Mouse (Mus musculus): ENCODE measurements at regions not wholly inside any gene's neighbourhood (a gene's known extent, or its start where the extent isn't known, plus 50 kb on each side); places are given as distances from the start of the nearest gene placed in this dataset.
A peak's percentile ranks its signal among the peaks of the same experiment; 100 is the strongest.

DNA sequence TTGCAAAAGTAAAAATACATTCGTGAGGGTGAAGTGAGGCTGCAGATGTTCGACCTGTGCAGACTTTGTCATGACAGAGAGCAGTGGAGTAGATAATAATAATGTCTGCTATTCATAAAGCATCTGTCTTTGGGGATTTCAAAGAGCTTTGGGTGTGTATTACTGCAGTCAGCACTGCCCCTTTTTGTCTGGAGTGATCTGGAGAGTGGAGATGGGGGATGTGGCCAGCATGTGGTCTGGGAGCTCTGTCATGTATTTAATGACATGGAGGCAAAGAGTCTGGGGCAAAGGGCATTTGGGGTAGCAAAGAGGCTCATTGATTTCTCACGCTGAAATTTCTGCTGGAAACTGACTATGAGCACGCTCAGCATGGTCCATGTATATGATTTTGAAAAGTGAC lies 510.8 kb upstream of the Pou3f2 start:
- no peak for DNase-seq (ENCODE audit: low spot score in 2 of 2)

- no peak for DNase-seq (ENCODE audit: low spot score in 2 of 2)
These were observed 509.2 kb upstream of the Pou3f2 start for GRCm38 (mm10) chr4:22997198-22997985.

DNA sequence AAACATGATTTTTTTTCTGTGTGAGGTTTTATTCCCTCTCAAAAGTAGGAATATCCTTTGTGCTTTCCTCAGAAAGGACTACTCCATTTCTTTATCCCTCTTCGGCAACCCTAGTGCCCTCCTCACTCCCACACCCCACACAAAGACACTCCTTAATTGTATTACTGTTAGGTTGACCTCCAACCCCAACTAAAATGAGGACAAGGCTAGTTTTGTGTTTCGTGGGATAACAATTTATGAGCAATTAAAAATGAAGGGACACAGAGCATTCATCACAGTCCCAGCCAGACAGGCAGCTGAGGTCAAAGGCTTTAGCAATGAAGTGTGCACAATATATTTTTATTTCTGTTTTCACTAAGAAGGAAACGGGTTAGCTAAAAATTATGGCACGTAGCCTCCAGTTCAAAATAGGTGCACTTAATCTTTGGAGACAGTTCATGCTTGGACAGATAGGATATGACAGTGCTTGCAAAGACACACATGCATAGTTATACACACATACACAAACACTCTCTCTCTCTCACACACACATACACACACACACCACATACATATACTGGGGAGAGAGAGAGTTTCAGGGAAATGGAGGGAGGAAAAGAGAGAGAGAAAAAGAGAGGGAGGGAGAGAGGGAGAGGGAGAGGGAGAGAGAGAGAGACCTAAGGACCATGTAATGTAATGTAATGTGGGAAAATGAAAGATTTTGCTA lies 498.8 kb upstream of the Pou3f2 start:
- DNase-seq (ENCODE audit: low spot score in 2 of 2): no peak

DNA sequence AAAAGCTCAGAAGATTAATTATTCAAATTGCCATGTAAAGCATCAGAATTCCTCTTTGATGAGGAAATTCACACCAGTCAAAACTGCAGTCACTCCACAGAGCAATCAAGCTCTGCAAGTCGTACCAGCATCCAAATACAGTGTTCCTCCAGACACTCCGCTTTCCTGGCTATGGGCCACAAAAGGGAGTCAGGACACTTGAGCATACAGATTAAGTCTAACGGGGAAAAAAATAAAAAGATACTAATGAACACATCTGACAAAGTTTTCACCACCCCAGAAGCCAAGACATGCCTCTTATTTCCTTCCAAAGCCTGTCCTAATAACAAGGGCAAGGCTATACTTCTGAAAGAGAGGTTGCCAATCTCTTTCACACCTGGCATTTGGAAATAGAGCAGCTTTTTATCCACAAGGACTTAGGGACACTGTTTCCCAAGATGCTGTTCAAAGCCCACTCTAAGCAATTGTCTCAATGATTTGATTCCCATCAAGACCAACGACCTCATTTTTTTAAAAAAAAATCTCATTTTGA lies 485.5 kb upstream of the Pou3f2 start:
- no peak for DNase-seq (ENCODE audit: low spot score in 2 of 2)

GRCm38 (mm10) chr4:22972784-22973584 lies 484.8 kb upstream of the Pou3f2 start:
- no peak for DNase-seq (ENCODE audit: low spot score in 2 of 2)

- DNase-seq (ENCODE audit: low spot score in 2 of 2): no peak
These were observed 483.0 kb upstream of the Pou3f2 start for GRCm38 (mm10) chr4:22971127-22971526.

DNA sequence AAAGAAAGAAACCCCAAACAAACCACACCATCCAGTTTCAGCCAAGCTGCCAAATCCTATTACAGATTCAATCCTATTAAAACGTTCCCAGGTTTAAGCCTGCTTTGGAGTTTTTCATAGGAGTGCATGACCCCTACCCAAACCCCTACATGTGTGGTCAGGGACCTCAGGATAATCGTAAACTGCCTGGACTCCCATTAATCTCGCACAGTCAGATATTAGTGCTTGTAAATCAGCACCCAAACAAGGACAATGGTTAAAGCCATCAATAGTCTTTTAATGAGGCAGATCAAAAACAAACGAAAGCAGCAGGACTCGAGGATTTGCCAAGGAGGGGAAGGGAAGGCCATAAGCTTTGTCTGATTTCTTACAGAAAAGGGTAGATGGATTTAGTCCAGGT lies 482.3 kb upstream of the Pou3f2 start:
- no peak for DNase-seq (ENCODE audit: low spot score in 2 of 2)

DNA sequence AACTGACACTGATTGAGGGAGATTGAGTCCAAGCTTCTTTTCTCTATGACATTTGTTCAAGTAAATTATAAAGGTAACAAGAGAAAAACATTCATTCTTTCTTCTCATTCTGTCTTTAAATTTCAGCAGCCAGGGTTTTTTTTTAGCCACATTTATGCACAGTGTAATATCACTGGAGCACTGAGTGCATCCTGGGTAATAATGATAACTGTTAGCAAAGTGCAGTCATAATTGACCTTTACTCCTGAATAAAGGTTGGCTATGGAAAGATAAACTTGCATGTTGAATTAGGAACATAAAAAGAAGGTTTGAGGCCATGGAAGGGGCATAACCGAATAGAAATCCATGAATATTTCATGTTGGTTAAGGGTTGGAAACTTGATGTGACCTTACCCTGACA lies 461.3 kb upstream of the Pou3f2 start:
- DNase-seq (ENCODE audit: low spot score in 2 of 2): no peak

GRCm38 (mm10) chr4:22948880-22949279 lies 460.7 kb upstream of the Pou3f2 start:
- DNase-seq (ENCODE audit: low spot score in 2 of 2): no peak

DNA sequence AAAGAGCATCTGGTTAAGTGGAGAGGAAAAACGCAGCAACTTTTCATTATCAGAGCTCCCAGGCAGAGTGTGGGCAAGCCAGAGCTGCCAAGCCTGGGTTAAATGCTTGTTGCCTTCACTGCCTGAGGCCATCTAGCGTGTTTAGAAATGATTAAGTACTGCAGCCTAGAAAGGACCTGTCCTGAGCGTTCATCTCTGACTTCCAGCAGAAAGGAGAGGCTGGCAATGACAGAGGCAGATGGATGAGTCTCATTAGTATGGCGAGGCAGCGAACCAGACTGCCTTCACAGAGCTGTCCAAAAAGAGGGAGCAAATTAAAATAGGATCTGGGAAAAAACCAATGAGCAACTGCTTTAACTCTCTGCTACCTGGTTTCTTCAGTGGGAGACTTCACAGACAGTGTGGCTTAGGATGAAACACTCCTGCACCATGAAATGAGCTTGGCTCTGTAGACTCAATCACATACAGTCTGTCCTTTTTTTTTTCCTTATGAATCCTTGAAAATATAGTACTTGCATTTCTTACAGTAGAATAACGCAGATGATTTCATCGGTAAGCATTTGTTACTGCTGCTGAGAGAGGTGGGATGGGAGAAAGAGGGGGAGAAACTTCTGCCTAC lies 458.7 kb upstream of the Pou3f2 start:
- no peak for DNase-seq (ENCODE audit: low spot score in 2 of 2)

GRCm38 (mm10) chr4:22938302-22938701 lies 450.1 kb upstream of the Pou3f2 start:
- no peak for DNase-seq (ENCODE audit: low spot score in 2 of 2)

DNA sequence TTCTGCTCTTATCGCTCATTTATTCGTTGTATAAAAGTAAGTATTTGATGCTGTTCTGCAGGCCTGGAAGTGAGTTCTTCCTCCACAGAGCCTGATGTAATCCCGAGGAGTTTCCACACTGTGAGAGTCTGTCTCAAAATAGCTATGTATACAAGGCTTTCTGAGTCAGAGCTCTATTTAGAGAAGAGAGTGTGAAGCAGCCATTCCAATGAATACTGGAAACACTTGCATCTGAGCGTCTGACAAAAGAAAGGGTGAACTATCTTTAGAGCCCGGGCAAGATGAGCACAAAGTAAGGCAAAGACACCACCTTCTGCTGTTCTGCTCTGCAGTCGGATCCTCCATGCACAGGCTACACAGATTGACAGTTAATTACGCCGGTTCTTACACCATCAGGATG lies 436.0 kb upstream of the Pou3f2 start:
- no peak for DNase-seq (ENCODE audit: low spot score in 2 of 2)

GRCm38 (mm10) chr4:22914886-22915285 lies 426.7 kb upstream of the Pou3f2 start:
- no peak for DNase-seq (ENCODE audit: low spot score in 2 of 2)

GRCm38 (mm10) chr4:22892694-22893046 lies 404.5 kb upstream of the Pou3f2 start:
- DNase-seq (ENCODE audit: low spot score in 2 of 2): no peak

- DNase-seq (ENCODE audit: low spot score in 2 of 2): peak in 1 of 2 experiments; percentile 5
These were observed 404.0 kb upstream of the Pou3f2 start for GRCm38 (mm10) chr4:22891974-22892693.

GRCm38 (mm10) chr4:22880692-22881091 lies 392.5 kb upstream of the Pou3f2 start:
- no peak for DNase-seq (ENCODE audit: low spot score in 2 of 2)

DNA sequence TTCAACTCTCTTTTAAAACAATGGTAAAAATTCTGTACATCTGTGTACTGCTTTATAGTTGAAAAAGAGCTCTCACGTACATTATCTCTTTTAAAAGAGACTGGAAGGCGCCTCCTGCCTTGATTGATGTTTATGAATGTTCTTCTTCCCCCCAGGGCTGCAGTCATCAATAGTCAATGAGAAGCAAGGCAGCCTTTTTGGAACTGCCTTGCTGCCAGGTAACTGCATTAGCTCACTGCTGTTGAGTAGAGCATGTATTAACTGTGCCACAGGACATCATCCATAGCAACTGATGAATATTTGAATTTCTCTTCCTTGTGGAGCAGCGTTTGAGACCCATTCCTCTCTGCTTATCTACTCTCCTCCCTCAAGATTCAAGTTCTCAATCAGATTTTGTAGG lies 387.2 kb upstream of the Pou3f2 start:
- no peak for DNase-seq (ENCODE audit: low spot score in 2 of 2)

DNA sequence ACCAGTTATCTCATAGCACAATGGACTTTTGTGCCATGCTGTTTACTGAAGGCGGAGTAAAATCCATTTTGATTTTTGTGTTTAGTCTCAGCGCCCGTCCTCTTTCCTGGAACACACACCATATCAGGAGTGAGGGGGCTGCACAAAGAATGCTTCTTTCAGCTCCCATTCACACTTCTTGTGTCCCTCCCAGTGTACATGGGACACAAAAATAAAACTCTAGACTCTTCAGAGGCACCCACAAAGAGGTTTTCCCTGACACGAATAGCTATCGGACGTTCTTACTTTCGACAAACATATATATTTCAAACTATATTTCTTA lies 347.9 kb upstream of the Pou3f2 start:
- no peak for DNase-seq (ENCODE audit: low spot score in 2 of 2)

GRCm38 (mm10) chr4:22835381-22836123 lies 347.4 kb upstream of the Pou3f2 start:
- DNase-seq (ENCODE audit: low spot score in 2 of 2): no peak

DNA sequence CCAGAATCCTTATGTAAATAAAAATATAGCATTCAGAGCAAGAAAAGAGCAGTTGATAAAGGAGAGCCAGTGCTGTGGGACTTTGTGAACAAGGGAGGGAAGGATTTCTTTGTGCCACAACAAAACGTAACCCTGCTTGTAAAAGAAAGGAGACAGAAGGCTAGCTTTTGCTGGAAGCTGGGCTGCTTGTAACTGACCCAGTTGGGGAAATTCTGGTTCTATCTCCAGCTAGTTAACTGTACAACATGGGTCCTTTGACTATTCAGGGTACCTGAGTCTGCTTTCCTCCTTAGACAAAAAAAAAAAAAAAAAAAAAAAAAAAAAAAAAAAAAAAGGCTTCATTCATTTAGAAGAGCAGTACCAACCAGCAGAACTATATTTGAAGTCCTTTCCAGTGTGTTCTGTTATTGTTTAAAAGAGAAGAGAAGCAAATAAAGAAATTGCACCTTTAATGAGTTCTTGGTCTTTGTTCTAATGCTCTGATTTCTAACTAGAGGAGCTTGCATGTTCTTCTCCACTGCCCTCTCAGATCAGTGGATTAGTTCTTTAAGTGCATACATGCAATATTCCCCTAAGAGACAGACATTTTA lies 345.8 kb upstream of the Pou3f2 start:
- no peak for DNase-seq (ENCODE audit: low spot score in 2 of 2)
